Mouse (Mus musculus) heart, postnatal 25 days (tissue): ENCODE data around the gene Oas1f. TPM values are rescaled to one million over a fixed set of nuclear protein-coding genes. Genes with fewer than 3 reads are reported as not detected.
"Not testable (repeated sequence)": the region's sequence is repeated elsewhere in the genome, so short reads cannot be mapped to it uniquely, and the experiment has no call there.

ENCODE experiments used
- DNase-seq: peaks from one replicate; pipeline ENCODE4 v3.0.0; 2022; ENCODE audit warnings: low spot score
- intact Hi-C: fragments of 180-260 bp; cut with DNase I; formaldehyde crosslinking; loops from one replicate; pipeline ENCODE4 v1.15.1; 2025
- microRNA-seq: library from miRNA; unstranded; fragments of <30 nt; microRNA quantifications from one replicate; pipeline ENCODE4 v1.2.0, GENCODE M21; 2022
- total RNA-seq, 2 experiments: library from RNA; stranded (reverse); gene quantifications; 2 replicates each; pipeline ENCODE4 v1.2.3; 2021

Gene Oas1f
- total RNA-seq, 2 experiments from 2014 or later: not detected

GRCm38 (mm10) chr5:120906791-120907733, 59.9 kb downstream of the Oas1f start, which contains the start of gene Oas1a:
Oas1a (minus strand) TSS chr5:120907521.
- intact Hi-C loops, DNase-seq: not testable (repeated sequence)

Small RNA genes lying within 50 kb of the gene (microRNA-seq; reads per million reads assigned to microRNA genes)
- not detected for gene Gm22907

Other genes with a start within 250 kb of the Oas1f start
- 10 to 100 TPM; 15.4 to 18.7 TPM for gene Rita1, start 234.8 kb upstream of the Oas1f start, total RNA-seq
- 10 to 100 TPM; 20.1 to 21.4 TPM for gene Ddx54, start 234.6 kb upstream of the Oas1f start, total RNA-seq
- gene Cfap73, start 213.1 kb upstream of the Oas1f start, total RNA-seq: not detected
- not detected for gene Rasal1, start 198.6 kb upstream of the Oas1f start, total RNA-seq
- gene Dtx1, start 135.4 kb upstream of the Oas1f start, total RNA-seq: 1 to 10 TPM; 1.8 to 1.9 TPM
- gene Oas2, start 97.5 kb upstream of the Oas1f start, total RNA-seq: under 1 TPM; 0.57 to 0.78 TPM
- gene Oas3, start 69.7 kb upstream of the Oas1f start, total RNA-seq: under 1 TPM; 0.10 to 0.17 TPM
- gene Oas1e, start 51.8 kb upstream of the Oas1f start, total RNA-seq: not detected
- under 1 TPM; 0.10 to 0.48 TPM for gene Oas1c, start 34.9 kb upstream of the Oas1f start, total RNA-seq
- gene Oas1h, start 14.1 kb downstream of the Oas1f start, total RNA-seq: not detected
- under 1 TPM in 1 of 2 experiments, not detected in 1; 0.25 TPM for gene Oas1g, start 40.2 kb downstream of the Oas1f start, total RNA-seq
- 1 to 10 TPM in 1 of 2 experiments, under 1 TPM in 1; 0.34 to 1.0 TPM for gene Oas1a, start 60.2 kb downstream of the Oas1f start, total RNA-seq
- not detected for gene Oas1d, start 67.2 kb downstream of the Oas1f start, total RNA-seq
- under 1 TPM in 1 of 2 experiments, not detected in 1; 0.08 TPM for gene Rph3a, start 162.7 kb downstream of the Oas1f start, total RNA-seq